Mouse (Mus musculus): ENCODE data around the gene Gm9044. TPM values are rescaled to one million over a fixed set of nuclear protein-coding genes. Genes with fewer than 3 reads are reported as not detected.
"Not testable (repeated sequence)": the region's sequence is repeated elsewhere in the genome, so short reads cannot be mapped to it uniquely, and the experiment has no call there.

Gene Gm9044
- polyA plus RNA-seq, 1 experiment = not detected

DNA sequence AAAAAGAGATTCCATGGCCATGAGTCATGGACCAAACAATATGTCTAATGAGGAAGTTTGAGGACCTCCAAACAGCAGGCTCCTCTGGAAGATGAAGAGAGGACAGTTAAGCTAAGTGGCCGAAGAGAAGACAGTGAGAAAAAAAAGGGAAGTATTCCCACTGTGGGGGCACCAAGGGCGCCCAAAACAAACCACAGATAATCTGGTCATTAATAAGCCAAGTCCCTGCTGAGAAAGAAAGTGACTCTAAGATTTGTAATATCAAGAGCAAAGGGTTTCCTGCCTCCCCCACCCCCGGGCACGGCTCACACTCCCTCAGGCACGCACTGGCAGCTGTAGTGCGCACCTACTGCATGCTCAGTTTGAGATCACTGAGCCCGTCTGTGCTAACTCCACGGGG, 13.2 kb downstream of the Gm9044 start:
- Histone ChIP-seq H3K9ac (ENCODE audit: low read depth, poor library complexity, severe bottlenecking) (no peak overlapping the region), H3K27ac (ENCODE audit: insufficient read depth, low read length) (no peak overlapping the region)

DNA sequence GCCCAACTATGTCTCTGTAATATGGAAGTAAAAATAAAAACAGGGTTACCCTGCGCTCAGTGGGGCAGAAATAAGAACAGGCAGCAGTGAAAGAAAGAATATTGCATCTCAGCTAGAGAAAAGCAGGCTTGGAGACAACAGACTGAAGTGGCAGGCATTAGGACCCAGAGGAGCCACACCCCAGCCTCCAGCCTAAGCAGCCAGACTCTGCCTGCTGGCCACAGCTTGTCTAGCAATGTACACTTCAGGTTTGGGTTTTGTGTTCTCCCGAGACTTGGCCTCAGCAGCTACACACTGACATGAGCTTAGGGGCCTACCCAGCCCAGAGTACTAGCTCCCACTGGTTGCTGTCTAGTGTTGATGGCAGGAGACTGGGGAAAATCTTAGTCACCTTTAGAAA, 30.1 kb downstream of the Gm9044 start:
- H3K4me3 ChIP-seq (ENCODE audit: low read depth, low read length); H3K27ac ChIP-seq (ENCODE audit: insufficient read depth, low read length); H3K9me3 ChIP-seq (replicated peaks; ENCODE audit: control insufficient read depth, insufficient read depth, low read length, poor library complexity, severe bottlenecking); H3K9ac ChIP-seq (ENCODE audit: low read depth, poor library complexity, severe bottlenecking); H3K27me3 ChIP-seq (ENCODE audit: control insufficient read depth, insufficient read depth, low read length, poor library complexity, severe bottlenecking); H3K4me1 ChIP-seq (ENCODE audit: control insufficient read depth, insufficient read depth, low read length); H3K36me3 ChIP-seq (ENCODE audit: control insufficient read depth, insufficient read depth, low read length, poor library complexity, severe bottlenecking): not testable (repeated sequence)

More for the DNA sequence above, 13.2 kb downstream of the Gm9044 start:
- H3K9me3 ChIP-seq (replicated peaks; ENCODE audit: control insufficient read depth, insufficient read depth, low read length, poor library complexity, severe bottlenecking) = no peaks in the 10 kb centered on the region
- TF ChIP-seq EP300 (IDR thresholded peaks at IDR 0.05; ENCODE audit: insufficient read depth, low read depth, low read length) (no peak), CTCF (IDR thresholded peaks at IDR 0.05; ENCODE audit: low read depth, low read length) (no peak), POLR2A (IDR thresholded peaks at IDR 0.05; ENCODE audit: insufficient read depth, low read length) (no peak)
- H3K4me3 ChIP-seq (ENCODE audit: low read depth, low read length) = no peak overlapping the region
- 0 out of 2 replicates have a peak, but pooled peaks cover 2% of the 10 kb centered on the region for H3K27me3 ChIP-seq (ENCODE audit: control insufficient read depth, insufficient read depth, low read length, poor library complexity, severe bottlenecking)
- H3K36me3 ChIP-seq (ENCODE audit: control insufficient read depth, insufficient read depth, low read length, poor library complexity, severe bottlenecking) = no peaks in the 10 kb centered on the region
- H3K4me1 ChIP-seq (ENCODE audit: control insufficient read depth, insufficient read depth, low read length) = no peaks in the 10 kb centered on the region

DNA sequence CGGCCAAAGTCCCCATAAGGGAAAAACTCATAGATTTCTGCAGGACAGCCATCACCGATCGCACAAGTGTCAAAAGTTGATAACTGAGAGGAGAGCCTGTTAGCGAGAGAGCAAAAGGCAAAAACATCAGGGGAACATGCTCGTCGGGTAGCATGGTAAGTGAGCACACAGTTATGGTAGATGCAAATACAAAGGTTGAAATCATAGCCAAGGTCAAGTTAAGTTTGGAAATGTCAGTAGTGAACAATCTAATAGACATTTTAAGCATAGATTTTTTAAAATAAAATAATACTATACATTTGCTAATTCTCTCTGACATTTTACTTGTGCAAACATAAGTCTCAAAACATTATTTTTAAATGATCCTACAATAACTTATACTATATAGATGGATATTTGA, 37.3 kb downstream of the Gm9044 start, which contains the start of gene Iltifb:
TSS of gene Iltifb (minus strand) at position 101 of the 400 bp plus-strand sequence.
- Histone ChIP-seq H3K36me3 (ENCODE audit: control insufficient read depth, insufficient read depth, low read length, poor library complexity, severe bottlenecking) (no peaks in the 10 kb centered on the region), H3K9ac (ENCODE audit: low read depth, poor library complexity, severe bottlenecking) (no peak within 1 kb of the TSS), H3K4me1 (ENCODE audit: control insufficient read depth, insufficient read depth, low read length) (no peaks in the 10 kb centered on the region), H3K27ac (ENCODE audit: insufficient read depth, low read length) (no peak within 1 kb of the TSS), H3K9me3 (replicated peaks; ENCODE audit: control insufficient read depth, insufficient read depth, low read length, poor library complexity, severe bottlenecking) (no peaks in the 10 kb centered on the region), H3K27me3 (ENCODE audit: control insufficient read depth, insufficient read depth, low read length, poor library complexity, severe bottlenecking) (no peaks in the 10 kb centered on the region), H3K4me3 (ENCODE audit: low read depth, low read length) (no peak within 1 kb of the TSS)
- TF ChIP-seq POLR2A (IDR thresholded peaks at IDR 0.05; ENCODE audit: insufficient read depth, low read length) (no peak), CTCF (IDR thresholded peaks at IDR 0.05; ENCODE audit: low read depth, low read length) (no peak), EP300 (IDR thresholded peaks at IDR 0.05; ENCODE audit: insufficient read depth, low read depth, low read length) (no peak)

DNA sequence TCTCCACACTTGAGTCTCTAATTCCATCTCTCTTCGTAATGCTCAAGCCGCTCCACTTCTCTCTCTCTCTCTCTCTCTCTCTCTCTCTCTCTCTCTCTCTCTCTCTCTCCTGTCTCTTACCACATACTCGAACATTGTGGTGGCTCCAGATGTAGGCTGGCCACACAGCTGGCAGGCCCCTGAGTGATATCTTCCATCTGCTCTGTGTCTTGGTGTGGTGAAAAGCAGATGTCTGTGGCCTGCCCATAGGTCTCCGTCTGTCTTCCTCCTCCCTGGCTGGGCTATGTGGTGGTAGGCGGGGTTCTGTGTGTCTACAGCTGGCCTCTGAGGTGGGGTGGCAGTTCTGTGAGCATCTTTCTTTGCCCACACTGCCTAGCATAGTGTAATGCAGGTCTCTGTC, 49.2 kb downstream of the Gm9044 start:
- H3K4me3 ChIP-seq (ENCODE audit: low read depth, low read length); H3K27me3 ChIP-seq (ENCODE audit: control insufficient read depth, insufficient read depth, low read length, poor library complexity, severe bottlenecking); H3K36me3 ChIP-seq (ENCODE audit: control insufficient read depth, insufficient read depth, low read length, poor library complexity, severe bottlenecking); H3K4me1 ChIP-seq (ENCODE audit: control insufficient read depth, insufficient read depth, low read length); H3K9me3 ChIP-seq (replicated peaks; ENCODE audit: control insufficient read depth, insufficient read depth, low read length, poor library complexity, severe bottlenecking); H3K27ac ChIP-seq (ENCODE audit: insufficient read depth, low read length); H3K9ac ChIP-seq (ENCODE audit: low read depth, poor library complexity, severe bottlenecking): not testable (repeated sequence)

DNA sequence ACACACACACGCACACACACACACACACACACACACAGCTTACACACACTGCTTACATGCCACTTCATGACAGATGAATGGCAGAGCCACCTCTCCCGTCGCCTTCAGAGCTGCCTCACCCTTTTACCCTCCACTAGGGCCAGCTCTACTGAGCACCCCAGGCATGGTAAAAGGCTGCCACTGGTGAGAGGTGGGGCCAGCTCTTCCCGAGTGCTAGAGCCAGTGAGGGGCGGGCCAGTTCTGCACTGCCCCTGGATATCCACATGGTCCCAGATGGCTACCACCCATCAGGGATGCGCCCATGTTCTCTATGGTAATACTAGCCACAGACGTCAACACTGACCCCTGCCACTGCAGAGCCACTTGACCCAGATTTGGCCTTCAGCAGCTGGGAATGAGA, 49.6 kb downstream of the Gm9044 start:
- not testable (repeated sequence) for H3K4me3 ChIP-seq (ENCODE audit: low read depth, low read length); H3K27me3 ChIP-seq (ENCODE audit: control insufficient read depth, insufficient read depth, low read length, poor library complexity, severe bottlenecking); H3K36me3 ChIP-seq (ENCODE audit: control insufficient read depth, insufficient read depth, low read length, poor library complexity, severe bottlenecking); H3K4me1 ChIP-seq (ENCODE audit: control insufficient read depth, insufficient read depth, low read length); H3K27ac ChIP-seq (ENCODE audit: insufficient read depth, low read length); H3K9ac ChIP-seq (ENCODE audit: low read depth, poor library complexity, severe bottlenecking); H3K9me3 ChIP-seq (replicated peaks; ENCODE audit: control insufficient read depth, insufficient read depth, low read length, poor library complexity, severe bottlenecking)

Other genes with a start within 250 kb of the Gm9044 start
- 23.5 and 33.0 TPM in 2 replicates for gene Mdm1, start 190.6 kb downstream of the Gm9044 start, polyA plus RNA-seq (2011; ENCODE audit: insufficient read depth, insufficient read length, low read depth, missing spikeins)
- not detected in 2 replicates for gene Il22, start 127.5 kb downstream of the Gm9044 start, polyA plus RNA-seq (2011; ENCODE audit: insufficient read depth, insufficient read length, low read depth, missing spikeins)
- not detected in 2 replicates for gene Gm32717, start 91.6 kb downstream of the Gm9044 start, polyA plus RNA-seq (2011; ENCODE audit: insufficient read depth, insufficient read length, low read depth, missing spikeins)
- gene Gm32802, start 73.7 kb downstream of the Gm9044 start, polyA plus RNA-seq (2011; ENCODE audit: insufficient read depth, insufficient read length, low read depth, missing spikeins) = not detected in 2 replicates
- not detected in 2 replicates for gene Iltifb, start 37.4 kb downstream of the Gm9044 start, polyA plus RNA-seq (2011; ENCODE audit: insufficient read depth, insufficient read length, low read depth, missing spikeins)
- not detected in 2 replicates for gene Gm9040, start 5.4 kb downstream of the Gm9044 start, polyA plus RNA-seq (2011; ENCODE audit: insufficient read depth, insufficient read length, low read depth, missing spikeins)
- not detected in 2 replicates for gene Gm9045, start 5.4 kb upstream of the Gm9044 start, polyA plus RNA-seq (2011; ENCODE audit: insufficient read depth, insufficient read length, low read depth, missing spikeins)
- not detected in 2 replicates for gene Gm9046, start 10.8 kb upstream of the Gm9044 start, polyA plus RNA-seq (2011; ENCODE audit: insufficient read depth, insufficient read length, low read depth, missing spikeins)
- not detected in 2 replicates for gene Gm9048, start 16.3 kb upstream of the Gm9044 start, polyA plus RNA-seq (2011; ENCODE audit: insufficient read depth, insufficient read length, low read depth, missing spikeins)
- gene Gm9049, start 21.7 kb upstream of the Gm9044 start, polyA plus RNA-seq (2011; ENCODE audit: insufficient read depth, insufficient read length, low read depth, missing spikeins) = not detected in 2 replicates
- not detected in 2 replicates for gene Ifng, start 108.6 kb upstream of the Gm9044 start, polyA plus RNA-seq (2011; ENCODE audit: insufficient read depth, insufficient read length, low read depth, missing spikeins)

Data from ES-Bruce4 (cell line).